Mouse (Mus musculus) heart, adult 2 months (tissue): ENCODE results near the gene Lsm3. TPM values are rescaled to one million over a fixed set of nuclear protein-coding genes. Genes with fewer than 3 reads are reported as not detected.

Source experiments
- DNase-seq, 2 experiments: peaks; one replicate each; pipeline ENCODE4 v3.0.0; 2021
- H3K27ac ChIP-seq: fragments of 200-600 bp; 2 replicates; pipeline ENCODE4 v1.8.1; 2022
- H3K27me3 ChIP-seq: fragments of 200-500 bp; 2 replicates; pipeline ENCODE4 v1.6.1; 2012; ENCODE audit warnings: mild to moderate bottlenecking, low read length, inconsistent platforms, mixed read lengths; ENCODE audit not compliant: control insufficient read depth, insufficient read depth
- H3K36me3 ChIP-seq: fragments of 200-500 bp; 2 replicates; pipeline ENCODE4 v1.6.1; 2012; ENCODE audit warnings: low read length, inconsistent platforms; ENCODE audit not compliant: control insufficient read depth, insufficient read depth
- H3K4me1 ChIP-seq: fragments of 200-500 bp; 2 replicates; pipeline ENCODE4 v1.6.1; 2011; ENCODE audit warnings: low read length; ENCODE audit not compliant: control insufficient read depth, insufficient read depth
- H3K4me3 ChIP-seq: fragments of 200-600 bp; 2 replicates; pipeline ENCODE4 v1.8.1; 2022
- H3K79me2 ChIP-seq: fragments of 200-500 bp; replicated peaks from 2 replicates; pipeline ENCODE4 v1.6.1; 2012; ENCODE audit warnings: mild to moderate bottlenecking, inconsistent platforms, low read length, moderate library complexity, mixed read lengths; ENCODE audit not compliant: control insufficient read depth, insufficient read depth
- H3K9ac ChIP-seq: fragments of 200-500 bp; 2 replicates; pipeline ENCODE4 v1.6.1; 2012; ENCODE audit warnings: low read depth, mild to moderate bottlenecking, control low read depth, inconsistent platforms, low read length, mixed read lengths
- CTCF ChIP-seq: fragments of 200-600 bp; IDR thresholded peaks from 2 replicates; pipeline ENCODE4 v1.8.1; 2022; ENCODE audit warnings: antibody characterized with exemption, mild to moderate bottlenecking, moderate library complexity
- EP300 ChIP-seq: fragments of 200-500 bp; IDR thresholded peaks from 2 replicates; pipeline ENCODE4 v1.6.1; 2011; ENCODE audit warnings: low read depth, low read length, control low read depth; ENCODE audit not compliant: insufficient read depth
- POLR2A ChIP-seq: fragments of 200-500 bp; IDR thresholded peaks from 2 replicates; pipeline ENCODE4 v1.6.1; 2011; ENCODE audit warnings: mild to moderate bottlenecking, low read depth, low read length, control low read depth; ENCODE audit not compliant: insufficient read depth
- WGBS: fragments of 180-500 bp; shearing (Covaris S2); methylation state at CpG from one replicate; pipeline ENCODE4 v1.1.7; 2018; 5-methylcytosine and 5-hydroxymethylcytosine counted together
- intact Hi-C: fragments of 180-260 bp; cut with DNase I; formaldehyde crosslinking; loops from one replicate; pipeline ENCODE4 v1.15.1; 2025
- polyA plus RNA-seq: library from polyadenylated mRNA; depleted of rRNA; stranded (reverse); fragments of >200 nt; gene quantifications from 2 replicates; pipeline ENCODE4 v1.2.3, GENCODE M21; 2012
- total RNA-seq, 2 experiments: library from RNA; stranded (reverse); gene quantifications; 2 replicates each; pipeline ENCODE4 v1.2.3; 2021

Gene Lsm3
- total and polyA plus RNA-seq, 3 experiments = 31.0 to 59.7 (median 55.8) TPM

DNA sequence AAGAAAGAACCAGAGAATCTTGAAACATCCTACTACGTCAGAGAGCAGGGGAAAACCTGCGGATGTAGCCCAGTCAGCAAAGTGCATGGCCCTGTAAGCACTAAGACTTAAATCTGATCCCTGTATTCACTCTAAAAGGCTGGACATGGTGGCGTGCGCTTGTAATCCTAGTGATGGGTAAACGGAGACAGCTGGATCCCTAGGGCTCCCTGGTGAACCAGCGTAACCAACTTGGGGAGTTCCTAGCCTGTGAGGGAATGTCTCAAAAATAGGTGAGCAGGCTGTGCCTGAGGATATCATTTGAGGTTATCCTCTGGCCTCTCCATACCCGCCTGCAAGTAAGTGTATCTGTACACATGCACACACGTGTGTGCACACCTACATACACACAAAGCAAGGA, 14.9 kb downstream of the Lsm3 start:
- 93% methylated on average over 8 of the region's 8 CpGs for WGBS
- H3K27ac ChIP-seq = no peak overlapping the region
- no peak for TF ChIP-seq EP300
- TF ChIP-seq CTCF = no peak
- no peak for TF ChIP-seq POLR2A
- H3K9ac ChIP-seq = no peak overlapping the region
- no peak overlapping the region for H3K4me3 ChIP-seq
- H3K36me3 ChIP-seq = no peaks in the 10 kb centered on the region
- intact Hi-C loops = no loop called here
- no peaks in the 10 kb centered on the region for H3K79me2 ChIP-seq
- peaks cover 6% of the 10 kb centered on the region for H3K4me1 ChIP-seq
- no peaks in the 10 kb centered on the region for H3K27me3 ChIP-seq
- no peak for DNase-seq

DNA sequence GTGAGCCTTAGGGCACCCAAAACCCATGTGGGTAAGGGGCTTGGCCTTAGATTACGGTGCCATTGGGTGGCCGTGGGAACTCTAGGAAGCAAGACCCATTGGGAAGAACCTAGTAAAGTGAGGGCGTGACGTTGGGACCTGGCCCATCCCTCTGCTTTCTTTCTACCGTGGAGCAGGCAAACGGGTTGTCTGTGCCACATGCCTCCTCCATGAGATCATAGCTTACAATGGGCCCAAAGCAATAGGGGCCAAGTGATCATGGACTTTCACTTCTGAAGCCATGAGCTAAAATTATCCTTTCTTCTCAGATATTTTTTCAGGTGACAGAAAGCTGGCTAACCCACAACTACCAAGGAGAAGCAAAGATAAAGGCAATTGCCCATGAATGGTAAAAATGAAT, 15.5 kb downstream of the Lsm3 start:
- Histone ChIP-seq H3K27me3 (no peaks in the 10 kb centered on the region), H3K9ac (no peak overlapping the region), H3K36me3 (no peaks in the 10 kb centered on the region), H3K4me1 (peaks cover 6% of the 10 kb centered on the region), H3K4me3 (no peak overlapping the region), H3K79me2 (no peaks in the 10 kb centered on the region), H3K27ac (peak overlapping the region; percentile 44)
- no peak for TF ChIP-seq CTCF
- TF ChIP-seq POLR2A = no peak
- no peak for TF ChIP-seq EP300
- intact Hi-C loops = no loop called here
- DNase-seq = peak in 1 of 2 experiments; percentile 65
- WGBS = 42% methylated on average over 6 of the region's 6 CpGs

- no peaks in the 10 kb centered on the region for H3K36me3 ChIP-seq
- no peak for DNase-seq
- no peak overlapping the region for H3K4me3 ChIP-seq
- intact Hi-C loops = no loop called here
- peaks cover 4% of the 10 kb centered on the region; the same call in 1 of the 2 replicates for H3K4me1 ChIP-seq
- no peak overlapping the region for H3K27ac ChIP-seq
- 73% methylated on average over 6 of the region's 6 CpGs for WGBS
- H3K79me2 ChIP-seq = no peaks in the 10 kb centered on the region
- no peaks in the 10 kb centered on the region for H3K27me3 ChIP-seq
- H3K9ac ChIP-seq = no peak overlapping the region
- TF ChIP-seq POLR2A = no peak
- TF ChIP-seq EP300 = no peak
- TF ChIP-seq CTCF = no peak
Observed at GRCm38 (mm10) chr6:91532661-91533060, 16.9 kb downstream of the Lsm3 start.

- no peak overlapping the region for H3K9ac ChIP-seq
- peaks cover 4% of the 10 kb centered on the region; the same call in 1 of the 2 replicates for H3K4me1 ChIP-seq
- no peaks in the 10 kb centered on the region for H3K79me2 ChIP-seq
- 53% methylated on average over 5 of the region's 5 CpGs for WGBS
- H3K36me3 ChIP-seq = no peaks in the 10 kb centered on the region
- TF ChIP-seq POLR2A (no peak), EP300 (no peak), CTCF (no peak)
- H3K4me3 ChIP-seq = no peak overlapping the region
- H3K27me3 ChIP-seq = no peaks in the 10 kb centered on the region
- no peak for DNase-seq
- intact Hi-C loops = no loop called here
- H3K27ac ChIP-seq = no peak overlapping the region
Observed at GRCm38 (mm10) chr6:91533359-91533758, 17.6 kb downstream of the Lsm3 start.

DNA sequence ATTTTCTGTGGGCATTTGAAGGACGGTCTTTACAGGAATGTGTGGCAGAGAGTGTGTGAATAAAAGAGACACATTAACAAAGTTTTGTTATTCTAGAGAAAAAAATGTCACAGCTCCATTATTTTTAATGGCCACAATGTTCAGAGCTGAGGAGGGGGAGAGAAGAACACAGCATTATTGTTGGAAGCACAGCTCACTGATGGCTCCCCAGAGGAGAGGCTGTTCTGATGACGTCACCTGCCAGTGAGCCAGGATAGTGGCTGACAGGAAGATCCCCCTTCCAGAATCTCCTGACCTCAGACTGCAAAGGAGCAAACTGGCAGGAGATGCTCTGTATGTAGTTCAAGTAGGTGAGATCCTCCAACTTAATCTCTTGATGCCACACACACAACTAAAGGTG, 18.0 kb downstream of the Lsm3 start:
- no peaks in the 10 kb centered on the region for H3K36me3 ChIP-seq
- intact Hi-C loops = no loop called here
- no peak overlapping the region for H3K27ac ChIP-seq
- TF ChIP-seq CTCF (no peak), EP300 (no peak), POLR2A (no peak)
- no peaks in the 10 kb centered on the region for H3K27me3 ChIP-seq
- H3K4me1 ChIP-seq = peaks cover 4% of the 10 kb centered on the region; the same call in 1 of the 2 replicates
- no peak overlapping the region for H3K9ac ChIP-seq
- WGBS = 31% methylated on average over 2 of the region's 2 CpGs
- no peak overlapping the region for H3K4me3 ChIP-seq
- DNase-seq = no peak
- no peaks in the 10 kb centered on the region for H3K79me2 ChIP-seq

GRCm38 (mm10) chr6:91534268-91534667, 18.5 kb downstream of the Lsm3 start:
- Histone ChIP-seq H3K27ac (no peak overlapping the region), H3K79me2 (no peaks in the 10 kb centered on the region), H3K4me3 (no peak overlapping the region), H3K4me1 (peaks cover 4% of the 10 kb centered on the region; the same call in 1 of the 2 replicates), H3K27me3 (no peaks in the 10 kb centered on the region), H3K36me3 (no peaks in the 10 kb centered on the region), H3K9ac (no peak overlapping the region)
- 74% methylated on average over 4 of the region's 4 CpGs for WGBS
- no peak for DNase-seq
- intact Hi-C loops = no loop called here
- no peak for TF ChIP-seq EP300
- TF ChIP-seq CTCF = no peak
- no peak for TF ChIP-seq POLR2A

GRCm38 (mm10) chr6:91535231-91535630, 19.5 kb downstream of the Lsm3 start:
- no peaks in the 10 kb centered on the region for H3K27me3 ChIP-seq
- DNase-seq = no peak
- no peak overlapping the region for H3K9ac ChIP-seq
- no peaks in the 10 kb centered on the region for H3K79me2 ChIP-seq
- intact Hi-C loops = no loop called here
- TF ChIP-seq EP300 (no peak), CTCF (no peak), POLR2A (no peak)
- no peak overlapping the region for H3K27ac ChIP-seq
- peaks cover 4% of the 10 kb centered on the region; the same call in 1 of the 2 replicates for H3K4me1 ChIP-seq
- no peaks in the 10 kb centered on the region for H3K36me3 ChIP-seq
- H3K4me3 ChIP-seq = no peak overlapping the region
- 88% methylated on average over 3 of the region's 3 CpGs for WGBS
